Mouse (Mus musculus): Measurements from ENCODE around the gene Sec1. TPM values are rescaled to one million over a fixed set of nuclear protein-coding genes. Genes with fewer than 3 reads are reported as not detected.

The Sec1 gene
- not detected in 2 replicates for polyA plus RNA-seq (2012)

GRCm38 (mm10) chr7:45693921-45694591, at the start of gene Sec1:
Sec1 (minus strand) TSS chr7:45694402.
- H3K9me3 ChIP-seq (ENCODE audit: control insufficient read depth, low read length): no peaks in the 10 kb centered on the region
- H3K36me3 ChIP-seq (ENCODE audit: control insufficient read depth): no peaks in the 10 kb centered on the region
- TF ChIP-seq GATA1 (IDR thresholded peaks at IDR 0.05; ENCODE audit: low read length) (no peak), TAL1 (IDR thresholded peaks at IDR 0.05; ENCODE audit: low read length) (no peak)
- peaks cover 13% of the 10 kb centered on the region for H3K27me3 ChIP-seq (ENCODE audit: control insufficient read depth)
- no peaks in the 10 kb centered on the region; the same call in 1 of the 2 replicates for H3K4me1 ChIP-seq (ENCODE audit: control insufficient read depth)
- H3K4me3 ChIP-seq (replicated peaks): no peak within 1 kb of the TSS

GRCm38 (mm10) chr7:45742338-45742737, 48.1 kb upstream of the Sec1 start:
- Histone ChIP-seq H3K9me3 (ENCODE audit: control insufficient read depth, low read length) (peaks cover 4% of the 10 kb centered on the region), H3K36me3 (ENCODE audit: control insufficient read depth) (no peaks in the 10 kb centered on the region), H3K4me3 (replicated peaks) (no peak overlapping the region), H3K27me3 (ENCODE audit: control insufficient read depth) (peaks cover 5% of the 10 kb centered on the region), H3K4me1 (ENCODE audit: control insufficient read depth) (no peaks in the 10 kb centered on the region; the same call in 1 of the 2 replicates)
- TF ChIP-seq GATA1 (IDR thresholded peaks at IDR 0.05; ENCODE audit: low read length) (no peak), TAL1 (IDR thresholded peaks at IDR 0.05; ENCODE audit: low read length) (no peak)

DNA sequence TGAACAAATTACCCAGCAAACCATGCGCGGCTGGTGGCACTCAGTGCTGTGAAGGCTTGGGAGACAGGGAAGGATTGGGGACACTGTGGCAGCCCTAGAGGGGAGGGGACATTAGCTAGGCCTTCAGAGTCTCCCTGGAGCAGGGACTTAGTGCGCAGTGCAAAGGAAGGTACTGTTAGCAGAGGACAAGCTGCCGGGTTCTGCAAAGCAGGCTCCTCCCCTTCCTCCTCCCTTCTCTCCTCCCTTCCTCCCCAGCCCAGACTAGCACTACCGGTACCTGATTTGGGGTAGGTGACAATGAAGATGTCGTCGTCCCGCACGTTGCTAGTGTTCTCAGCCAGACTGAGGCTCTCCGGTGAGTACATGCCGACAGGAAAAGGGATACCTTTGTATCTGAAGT, 47.6 kb upstream of the Sec1 start:
- Histone ChIP-seq H3K4me1 (ENCODE audit: control insufficient read depth) (no peaks in the 10 kb centered on the region; the same call in 1 of the 2 replicates), H3K4me3 (replicated peaks) (no peak overlapping the region), H3K27me3 (ENCODE audit: control insufficient read depth) (peaks cover 5% of the 10 kb centered on the region), H3K9me3 (ENCODE audit: control insufficient read depth, low read length) (peaks cover 3% of the 10 kb centered on the region), H3K36me3 (ENCODE audit: control insufficient read depth) (no peaks in the 10 kb centered on the region)
- TF ChIP-seq GATA1 (IDR thresholded peaks at IDR 0.05; ENCODE audit: low read length): no peak

GRCm38 (mm10) chr7:45741308-45741707, 47.1 kb upstream of the Sec1 start:
- peaks cover 5% of the 10 kb centered on the region for H3K27me3 ChIP-seq (ENCODE audit: control insufficient read depth)
- H3K36me3 ChIP-seq (ENCODE audit: control insufficient read depth): no peaks in the 10 kb centered on the region
- no peak overlapping the region for H3K4me3 ChIP-seq (replicated peaks)
- TF ChIP-seq GATA1 (IDR thresholded peaks at IDR 0.05; ENCODE audit: low read length) (no peak), TAL1 (IDR thresholded peaks at IDR 0.05; ENCODE audit: low read length) (no peak)
- H3K4me1 ChIP-seq (ENCODE audit: control insufficient read depth): no peaks in the 10 kb centered on the region; the same call in 1 of the 2 replicates
- no peaks in the 10 kb centered on the region for H3K9me3 ChIP-seq (ENCODE audit: control insufficient read depth, low read length)

DNA sequence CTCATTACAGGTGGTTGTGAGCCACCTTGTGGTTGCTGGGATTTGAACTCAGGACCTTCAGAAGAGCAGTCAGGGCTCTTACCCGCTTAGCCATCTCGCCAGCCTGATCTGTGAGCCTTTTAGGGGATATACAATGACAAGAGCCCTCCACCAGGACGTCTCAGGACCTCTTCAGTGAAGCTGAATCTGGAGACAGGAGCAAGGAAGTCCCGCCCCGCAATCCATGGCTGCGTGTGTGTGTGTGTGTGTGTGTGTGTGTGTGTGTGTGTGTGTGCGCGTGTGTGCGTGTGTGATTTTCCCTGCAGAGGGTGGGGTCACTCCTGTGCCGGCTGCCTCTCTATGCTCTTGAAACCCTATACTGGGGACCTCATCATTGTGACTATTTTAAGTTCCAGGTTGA, 45.6 kb upstream of the Sec1 start:
- TF ChIP-seq TAL1 (IDR thresholded peaks at IDR 0.05; ENCODE audit: low read length) (no peak), GATA1 (IDR thresholded peaks at IDR 0.05; ENCODE audit: low read length) (no peak)
- H3K4me1 ChIP-seq (ENCODE audit: control insufficient read depth): no peaks in the 10 kb centered on the region; the same call in 1 of the 2 replicates
- no peaks in the 10 kb centered on the region for H3K9me3 ChIP-seq (ENCODE audit: control insufficient read depth, low read length)
- peaks cover 5% of the 10 kb centered on the region for H3K27me3 ChIP-seq (ENCODE audit: control insufficient read depth)
- H3K4me3 ChIP-seq (replicated peaks): no peak overlapping the region
- no peaks in the 10 kb centered on the region for H3K36me3 ChIP-seq (ENCODE audit: control insufficient read depth)

GRCm38 (mm10) chr7:45739162-45739763, 45.1 kb upstream of the Sec1 start:
- no peaks in the 10 kb centered on the region for H3K9me3 ChIP-seq (ENCODE audit: control insufficient read depth, low read length)
- H3K36me3 ChIP-seq (ENCODE audit: control insufficient read depth): no peaks in the 10 kb centered on the region
- H3K4me3 ChIP-seq (replicated peaks): no peak overlapping the region
- no peaks in the 10 kb centered on the region; the same call in 1 of the 2 replicates for H3K4me1 ChIP-seq (ENCODE audit: control insufficient read depth)
- peaks cover 5% of the 10 kb centered on the region for H3K27me3 ChIP-seq (ENCODE audit: control insufficient read depth)
- TF ChIP-seq GATA1 (IDR thresholded peaks at IDR 0.05; ENCODE audit: low read length) (no peak), TAL1 (IDR thresholded peaks at IDR 0.05; ENCODE audit: low read length) (no peak)

- H3K4me3 ChIP-seq (replicated peaks): no peak overlapping the region
- no peaks in the 10 kb centered on the region for H3K9me3 ChIP-seq (ENCODE audit: control insufficient read depth, low read length)
- H3K4me1 ChIP-seq (ENCODE audit: control insufficient read depth): peaks cover 26% of the 10 kb centered on the region
- peaks cover 13% of the 10 kb centered on the region for H3K36me3 ChIP-seq (ENCODE audit: control insufficient read depth)
- TF ChIP-seq TAL1 (IDR thresholded peaks at IDR 0.05; ENCODE audit: low read length) (no peak), GATA1 (IDR thresholded peaks at IDR 0.05; ENCODE audit: low read length) (no peak)
- H3K27me3 ChIP-seq (ENCODE audit: control insufficient read depth): no peaks in the 10 kb centered on the region; the same call in 1 of the 2 replicates
Observed at GRCm38 (mm10) chr7:45733477-45733876, 39.3 kb upstream of the Sec1 start.

DNA sequence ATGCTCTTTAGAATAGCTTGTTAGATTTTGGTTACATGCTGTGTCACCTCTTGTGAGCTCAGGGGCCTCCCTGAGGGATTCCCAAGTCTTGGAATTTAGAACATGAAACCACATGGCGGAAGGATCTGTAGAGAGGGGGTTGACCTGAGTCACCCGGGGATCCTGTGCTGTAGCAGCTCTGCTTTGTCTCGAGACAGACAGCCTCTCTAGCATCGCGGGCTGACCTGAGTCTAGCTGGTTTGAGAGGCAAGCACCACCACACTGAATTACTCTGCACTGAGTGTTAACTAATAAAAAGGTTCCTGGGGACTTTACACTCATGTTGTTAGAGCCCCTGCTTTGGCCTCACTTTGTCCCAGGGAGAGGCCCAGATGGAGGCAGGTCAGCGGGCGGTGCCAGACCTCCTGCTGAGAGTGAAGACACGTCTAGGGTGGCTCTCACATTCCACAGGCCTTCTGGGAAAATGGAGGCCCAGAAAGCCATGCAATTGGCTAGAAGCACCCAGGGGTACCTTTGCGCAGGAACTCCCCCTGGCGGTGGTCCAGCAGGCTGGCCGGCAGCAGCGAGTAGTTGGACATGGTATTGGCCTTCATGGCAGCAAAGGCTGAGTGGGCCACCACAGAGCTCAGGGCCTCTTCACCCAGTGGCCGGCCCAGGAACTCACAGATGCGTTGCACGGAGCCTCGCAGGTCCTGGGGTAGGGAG, 36.7 kb upstream of the Sec1 start:
- Histone ChIP-seq H3K4me3 (replicated peaks) (no peak overlapping the region), H3K9me3 (ENCODE audit: control insufficient read depth, low read length) (no peaks in the 10 kb centered on the region), H3K4me1 (ENCODE audit: control insufficient read depth) (peaks cover 26% of the 10 kb centered on the region), H3K36me3 (ENCODE audit: control insufficient read depth) (peaks cover 37% of the 10 kb centered on the region), H3K27me3 (ENCODE audit: control insufficient read depth) (no peaks in the 10 kb centered on the region; the same call in 1 of the 2 replicates)
- TF ChIP-seq TAL1 (IDR thresholded peaks at IDR 0.05; ENCODE audit: low read length) (no peak), GATA1 (IDR thresholded peaks at IDR 0.05; ENCODE audit: low read length) (no peak)

GRCm38 (mm10) chr7:45727625-45728024, 33.4 kb upstream of the Sec1 start:
- peaks cover 26% of the 10 kb centered on the region for H3K4me1 ChIP-seq (ENCODE audit: control insufficient read depth)

More at GRCm38 (mm10) chr7:45727625-45728024, 33.4 kb upstream of the Sec1 start:
- no peak for TF ChIP-seq TAL1 (IDR thresholded peaks at IDR 0.05; ENCODE audit: low read length)
- no peak for TF ChIP-seq GATA1 (IDR thresholded peaks at IDR 0.05; ENCODE audit: low read length)
- H3K4me3 ChIP-seq (replicated peaks): no peak overlapping the region
- H3K9me3 ChIP-seq (ENCODE audit: control insufficient read depth, low read length): no peaks in the 10 kb centered on the region
- H3K27me3 ChIP-seq (ENCODE audit: control insufficient read depth): no peaks in the 10 kb centered on the region
- H3K36me3 ChIP-seq (ENCODE audit: control insufficient read depth): peaks cover 70% of the 10 kb centered on the region
